Mouse (Mus musculus) liver, postnatal 0 days (tissue): ENCODE data around the gene Matk. TPM values are rescaled to one million over a fixed set of nuclear protein-coding genes. Genes with fewer than 3 reads are reported as not detected.

Experiments
- ATAC-seq: fragments of 200-750 bp; cut with Nextera tagmentation; 2 replicates; pipeline ENCODE4 v1.8.0; 2017; ENCODE audit warnings: mild to moderate bottlenecking, moderate library complexity
- DNase-seq: peaks from one replicate; pipeline ENCODE4 v3.0.0-alpha.2; 2016
- H3K27ac ChIP-seq: fragments of 300-500 bp; sonication (generic); 2 replicates; pipeline ENCODE4 v1.5.1; 2014; ENCODE audit warnings: antibody characterized with exemption, moderate library complexity, mild to moderate bottlenecking, low read depth
- H3K27me3 ChIP-seq: fragments of 300-500 bp; sonication (generic); 2 replicates; pipeline ENCODE4 v1.6.1; 2014; ENCODE audit warnings: low read length, control low read depth, mixed read lengths; ENCODE audit not compliant: insufficient read depth
- H3K36me3 ChIP-seq: fragments of 300-500 bp; sonication (generic); replicated peaks from 2 replicates; pipeline ENCODE4 v1.6.1; 2014; ENCODE audit warnings: mild to moderate bottlenecking, control low read depth, low read length, moderate library complexity, mixed read lengths; ENCODE audit not compliant: insufficient read depth
- H3K4me1 ChIP-seq: fragments of 300-500 bp; sonication (generic); 2 replicates; pipeline ENCODE4 v1.6.1; 2014; ENCODE audit warnings: antibody characterized with exemption, mild to moderate bottlenecking, control low read depth; ENCODE audit not compliant: insufficient read depth
- H3K4me2 ChIP-seq: fragments of 300-500 bp; sonication (generic); 2 replicates; pipeline ENCODE4 v1.6.1; 2014; ENCODE audit warnings: low read depth, mild to moderate bottlenecking, low read length, moderate library complexity, mixed read lengths
- H3K4me3 ChIP-seq: fragments of 300-500 bp; sonication (generic); 2 replicates; pipeline ENCODE4 v1.5.1; 2014; ENCODE audit warnings: low read depth, low read length
- H3K9ac ChIP-seq: fragments of 300-500 bp; sonication (generic); replicated peaks from 2 replicates; pipeline ENCODE4 v1.6.1; 2014; ENCODE audit warnings: mild to moderate bottlenecking, moderate library complexity
- H3K9me3 ChIP-seq: fragments of 300-500 bp; sonication (generic); 2 replicates; pipeline ENCODE4 v1.6.1; 2016; ENCODE audit warnings: mild to moderate bottlenecking, control low read depth, low read length, mixed read lengths
- CTCF ChIP-seq: sonication (generic); IDR thresholded peaks from 2 replicates; pipeline ENCODE4 v1.5.1; 2016; ENCODE audit warnings: antibody characterized with exemption, low read depth
- EP300 ChIP-seq: IDR thresholded peaks from 2 replicates; pipeline ENCODE4 v1.6.1; 2016; ENCODE audit warnings: antibody characterized with exemption, low read depth, mild to moderate bottlenecking
- WGBS: fragments of 180-500 bp; shearing (Covaris S2); extraction: QIAGEN DNeasy Blood & Tissue Kit; methylation state at CpG from one replicate; pipeline ENCODE4 v1.1.7; 2014; ENCODE audit not compliant: insufficient replicate concordance; 5-methylcytosine and 5-hydroxymethylcytosine counted together
- polyA plus RNA-seq: library from polyadenylated mRNA; unstranded; fragments of >200 nt; fragmentation: Nextera tagmentation; extraction: Ambion mirVana; gene quantifications from 2 replicates; pipeline ENCODE4 v1.2.1, GENCODE M21; 2015

Gene Matk
- polyA plus RNA-seq, 1 experiment from 2014 or later = 1.7 TPM

- TF ChIP-seq CTCF = peak; percentile 15; the same call in 1 of the 2 replicates
- no peak for TF ChIP-seq EP300
- DNase-seq (no peak), ATAC-seq (peak; percentile 32)
- H3K27ac ChIP-seq = peak overlapping the region; percentile 95
- no peaks in the 10 kb centered on the region for H3K27me3 ChIP-seq
- WGBS = 50% methylated on average over 14 of the region's 14 CpGs
- peak overlapping the region; percentile 33 for H3K4me2 ChIP-seq
- no peaks in the 10 kb centered on the region for H3K9me3 ChIP-seq
- peaks cover 95% of the 10 kb centered on the region for H3K4me1 ChIP-seq
- 0 out of 2 replicates have a peak overlapping the region, but pooled peaks have one; percentile 23 for H3K9ac ChIP-seq
- no peaks in the 10 kb centered on the region; the same call in 1 of the 2 replicates for H3K36me3 ChIP-seq
- H3K4me3 ChIP-seq = no peak overlapping the region
These were observed 47.0 kb downstream of the Matk start for GRCm38 (mm10) chr10:81299585-81300351.

GRCm38 (mm10) chr10:81300352-81300907, 47.7 kb downstream of the Matk start:
- H3K4me1 ChIP-seq = peaks cover 89% of the 10 kb centered on the region
- H3K4me2 ChIP-seq = peak overlapping the region; percentile 33; the same call in 1 of the 2 replicates
- H3K36me3 ChIP-seq = no peaks in the 10 kb centered on the region; the same call in 1 of the 2 replicates
- peak overlapping the region; percentile 95 for H3K27ac ChIP-seq
- no peak overlapping the region for H3K4me3 ChIP-seq
- no peak overlapping the region for H3K9ac ChIP-seq
- no peak for TF ChIP-seq EP300
- no peak for TF ChIP-seq CTCF
- 58% methylated on average over 9 of the region's 9 CpGs for WGBS
- DNase-seq (peak; percentile 55), ATAC-seq (peak; percentile 75)
- no peaks in the 10 kb centered on the region for H3K27me3 ChIP-seq
- no peaks in the 10 kb centered on the region for H3K9me3 ChIP-seq

- no peak for ATAC-seq
- Histone ChIP-seq H3K27me3 (no peaks in the 10 kb centered on the region), H3K36me3 (peaks cover 3% of the 10 kb centered on the region), H3K4me3 (no peak overlapping the region), H3K9ac (no peak overlapping the region), H3K4me2 (no peak overlapping the region), H3K27ac (no peak overlapping the region), H3K9me3 (no peaks in the 10 kb centered on the region), H3K4me1 (peaks cover 80% of the 10 kb centered on the region)
- 60% methylated on average over 9 of the region's 9 CpGs for WGBS
- DNase-seq = no peak
- TF ChIP-seq CTCF (no peak), EP300 (no peak)
These were observed 48.6 kb downstream of the Matk start for GRCm38 (mm10) chr10:81301321-81301720.

GRCm38 (mm10) chr10:81302288-81302687, 49.6 kb downstream of the Matk start:
- Histone ChIP-seq H3K9ac (peak overlapping the region; percentile 16), H3K27ac (0 out of 2 replicates have a peak overlapping the region, but pooled peaks have one; percentile 24)
- WGBS = 74% methylated on average over 4 of the region's 4 CpGs

GRCm38 (mm10) chr10:81302781-81303218, 50.1 kb downstream of the Matk start:
- H3K27me3 ChIP-seq = no peaks in the 10 kb centered on the region
- TF ChIP-seq EP300 (no peak), CTCF (no peak)
- peak overlapping the region; percentile 41 for H3K27ac ChIP-seq
- 21% methylated on average over 14 of the region's 14 CpGs for WGBS
- DNase-seq (no peak), ATAC-seq (no peak)
- H3K4me1 ChIP-seq = peaks cover 68% of the 10 kb centered on the region
- peaks cover 18% of the 10 kb centered on the region for H3K36me3 ChIP-seq
- H3K9ac ChIP-seq = peak overlapping the region; percentile 16
- H3K9me3 ChIP-seq = no peaks in the 10 kb centered on the region
- H3K4me3 ChIP-seq = 0 out of 2 replicates have a peak overlapping the region, but pooled peaks have one; percentile 4
- peak overlapping the region; percentile 18 for H3K4me2 ChIP-seq

More at GRCm38 (mm10) chr10:81302288-81302687, 49.6 kb downstream of the Matk start:
- Histone ChIP-seq H3K27me3 (no peaks in the 10 kb centered on the region), H3K4me1 (peaks cover 73% of the 10 kb centered on the region), H3K9me3 (no peaks in the 10 kb centered on the region), H3K36me3 (peaks cover 13% of the 10 kb centered on the region), H3K4me3 (no peak overlapping the region), H3K4me2 (peak overlapping the region; percentile 18)
- DNase-seq (no peak), ATAC-seq (no peak)
- TF ChIP-seq CTCF = no peak
- TF ChIP-seq EP300 = no peak

GRCm38 (mm10) chr10:81303258-81303657, 50.5 kb downstream of the Matk start:
- Histone ChIP-seq H3K36me3 (peaks cover 22% of the 10 kb centered on the region), H3K4me3 (0 out of 2 replicates have a peak overlapping the region, but pooled peaks have one; percentile 4), H3K9ac (peak overlapping the region; percentile 16), H3K27me3 (no peaks in the 10 kb centered on the region), H3K4me2 (peak overlapping the region; percentile 18), H3K9me3 (no peaks in the 10 kb centered on the region), H3K27ac (peak overlapping the region; percentile 41), H3K4me1 (peaks cover 64% of the 10 kb centered on the region)
- no peak for DNase-seq
- no peak for ATAC-seq
- TF ChIP-seq CTCF (no peak), EP300 (no peak)
- WGBS = 29% methylated on average over 10 of the region's 10 CpGs
